Mouse (Mus musculus): ENCODE measurements around the gene Megf6.
A peak's percentile ranks its signal among the peaks of the same experiment; 100 is the strongest.

Megf6 gene

DNA sequence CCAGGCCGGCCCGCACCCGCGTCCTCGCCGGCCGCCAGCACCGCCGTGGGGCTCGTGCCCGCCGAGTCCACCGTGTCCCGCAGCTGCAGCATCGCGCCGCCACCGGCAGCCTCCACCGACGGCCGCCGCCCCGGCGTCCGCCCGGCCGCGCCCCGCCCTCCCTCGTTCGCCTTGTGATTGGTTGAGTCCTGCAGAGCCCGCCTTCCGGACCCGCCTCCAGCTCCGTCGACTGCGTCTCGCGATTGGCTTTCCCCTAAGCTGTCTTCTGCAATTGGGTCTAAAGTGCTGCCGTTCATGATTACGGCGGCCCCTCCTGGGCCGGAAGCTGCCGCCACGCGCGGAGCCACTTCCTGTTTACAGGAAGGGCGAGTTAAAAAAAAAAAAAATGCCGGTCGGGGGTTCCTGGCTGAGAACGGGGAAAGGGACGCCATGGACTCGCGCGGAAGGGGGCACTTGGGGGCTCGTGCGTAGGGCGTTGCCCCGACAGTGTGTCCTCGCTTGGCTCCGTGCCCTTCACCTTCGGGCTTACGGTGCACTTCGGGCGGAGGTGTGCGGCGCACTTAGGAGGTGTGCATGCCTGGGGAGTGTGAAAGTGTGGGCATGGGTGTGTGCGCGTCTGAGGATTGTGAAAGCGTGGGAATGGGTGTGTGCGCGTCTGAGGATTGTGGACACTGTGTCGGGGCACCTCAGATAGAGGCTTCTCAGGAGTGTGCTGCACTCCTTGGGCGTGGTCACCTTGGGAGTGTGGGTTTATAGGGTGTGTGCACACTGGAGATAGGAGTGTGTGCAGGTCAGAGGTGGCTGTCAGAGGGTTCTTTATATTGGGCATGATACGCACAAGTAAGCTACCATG, 9.8 kb upstream of the Megf6 start, which contains the start of gene Tprgl:
Gene Tprgl, minus strand, starts transcription at position 129 of the 853 bp plus-strand sequence.
- DNase-seq, result peak; percentile 100

DNA sequence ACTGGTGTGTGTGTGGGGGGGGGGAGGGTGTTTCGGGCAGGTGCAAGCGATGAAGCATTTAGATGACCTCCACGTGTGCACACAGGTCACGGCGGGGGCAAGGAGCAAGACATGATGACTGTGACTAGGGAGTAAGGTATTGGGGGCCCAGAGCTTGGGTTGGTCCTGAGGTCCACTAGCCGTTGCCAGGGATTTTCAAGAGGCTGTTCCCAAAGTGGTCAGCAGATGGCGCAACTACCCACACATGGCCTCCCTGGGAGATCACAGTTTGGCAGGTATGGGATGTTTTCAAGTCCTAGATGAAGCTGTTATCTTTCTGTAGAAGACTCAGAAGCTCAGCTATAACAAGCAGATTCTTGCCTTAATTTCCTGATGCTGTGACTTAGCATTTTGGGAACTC, 7.2 kb upstream of the Megf6 start:
- DNase-seq, result peak; percentile 95

DNA sequence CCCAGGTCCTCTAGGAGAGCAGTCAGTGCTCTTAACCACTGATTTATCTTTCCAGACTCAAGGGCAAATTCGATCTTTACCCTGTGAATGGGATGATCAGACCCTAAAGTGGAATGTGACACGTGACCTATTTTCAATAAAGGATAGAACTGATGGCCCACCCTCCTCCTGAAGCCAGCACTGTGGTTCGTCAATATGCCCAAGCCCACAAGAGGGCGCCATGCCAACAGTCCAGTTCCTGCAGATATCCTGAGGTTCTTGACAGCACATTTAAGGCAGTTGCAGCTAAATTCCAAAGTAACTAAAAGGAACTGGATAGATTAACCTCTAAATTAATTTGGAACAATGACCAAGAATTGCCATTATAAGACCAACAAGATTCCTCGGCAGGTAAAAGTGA, 3.5 kb upstream of the Megf6 start:
- DNase-seq, result no peak

DNA sequence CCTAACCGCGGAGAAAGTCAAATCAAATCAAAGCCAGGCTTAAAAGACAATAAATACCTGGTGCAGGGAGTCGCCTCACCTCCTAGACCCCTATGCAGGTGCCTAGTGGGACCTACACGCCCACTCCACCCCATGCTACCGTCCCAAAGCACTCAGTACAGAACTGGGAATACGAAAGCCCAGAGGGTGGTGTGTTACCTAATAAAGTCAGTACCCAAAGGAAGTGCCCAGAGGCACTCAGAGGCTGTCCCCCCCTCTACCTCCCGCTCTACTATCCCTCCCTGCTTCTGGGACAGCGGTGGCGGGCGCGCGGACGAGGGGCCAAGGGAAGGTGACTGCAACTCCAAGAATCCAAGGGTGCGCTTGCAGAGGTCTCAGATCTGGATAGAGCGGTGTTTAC, 509 bp upstream of the Megf6 start:
- DNase-seq, result no peak

DNA sequence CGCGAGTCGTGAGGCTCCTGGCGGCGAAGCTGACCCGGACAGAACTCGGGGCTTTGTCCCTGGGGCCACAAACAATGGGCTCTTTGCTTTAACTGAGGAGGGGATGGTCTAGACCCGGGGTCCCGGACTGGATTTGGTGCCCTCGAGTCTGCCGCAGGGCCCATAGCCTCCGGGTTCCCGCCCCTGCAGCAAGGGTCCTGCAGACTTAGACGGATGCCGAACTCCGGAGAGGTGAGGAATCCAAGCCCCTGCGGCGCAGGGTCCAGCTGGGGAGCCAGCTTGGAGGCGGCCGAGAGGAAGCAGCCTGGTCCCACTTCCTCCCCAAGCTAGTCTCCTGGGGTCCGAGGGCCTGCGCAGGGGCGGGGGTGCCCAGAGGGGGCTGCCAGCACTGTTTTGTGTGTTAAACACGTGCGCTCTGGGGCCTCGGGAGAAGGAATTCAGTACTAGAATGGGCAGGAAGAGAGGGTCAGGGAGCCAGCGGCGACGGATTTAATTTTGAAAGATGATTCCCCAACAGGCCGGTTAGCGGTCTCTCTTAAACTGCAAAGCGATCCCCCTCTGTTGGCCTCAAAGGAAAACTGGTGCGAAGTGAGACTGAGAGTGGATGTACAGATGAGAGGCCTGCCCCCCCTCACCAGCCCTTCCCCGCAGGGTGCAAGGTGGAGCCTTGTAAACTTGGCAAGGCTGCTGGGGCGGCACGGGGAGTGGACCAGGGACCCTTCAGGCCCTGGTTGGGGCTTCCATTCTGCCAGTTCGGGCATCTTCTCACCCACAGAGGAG, 811 bp downstream of the Megf6 start:
- peak; percentile 95 for DNase-seq

- no peak for DNase-seq
Observed at GRCm38 (mm10) chr4:154171931-154172604, 1.5 kb downstream of the Megf6 start.

- peak; percentile 95 for DNase-seq
Observed at GRCm38 (mm10) chr4:154177257-154177656, 6.7 kb downstream of the Megf6 start.

DNA sequence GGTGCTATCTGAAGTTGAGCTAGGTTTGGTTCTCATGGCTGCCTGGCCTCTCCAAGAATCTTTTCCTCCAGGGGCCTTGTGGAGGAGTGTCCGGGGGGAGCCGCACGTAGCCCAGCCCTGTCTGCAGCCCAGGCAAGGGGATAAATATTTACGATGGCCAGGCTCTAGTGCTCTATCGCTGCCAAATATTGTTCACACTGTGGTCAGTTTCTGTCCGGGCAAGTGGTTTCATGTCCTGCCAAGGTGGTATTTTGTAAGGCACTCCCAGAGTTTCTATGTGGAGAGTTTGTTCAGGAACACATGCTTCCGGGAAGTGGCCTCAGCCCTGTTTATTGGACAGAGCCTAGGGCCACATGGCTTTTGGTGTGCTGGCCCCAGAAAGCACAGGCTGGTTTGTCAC, 10.5 kb downstream of the Megf6 start:
- DNase-seq, result peak; percentile 96

DNA sequence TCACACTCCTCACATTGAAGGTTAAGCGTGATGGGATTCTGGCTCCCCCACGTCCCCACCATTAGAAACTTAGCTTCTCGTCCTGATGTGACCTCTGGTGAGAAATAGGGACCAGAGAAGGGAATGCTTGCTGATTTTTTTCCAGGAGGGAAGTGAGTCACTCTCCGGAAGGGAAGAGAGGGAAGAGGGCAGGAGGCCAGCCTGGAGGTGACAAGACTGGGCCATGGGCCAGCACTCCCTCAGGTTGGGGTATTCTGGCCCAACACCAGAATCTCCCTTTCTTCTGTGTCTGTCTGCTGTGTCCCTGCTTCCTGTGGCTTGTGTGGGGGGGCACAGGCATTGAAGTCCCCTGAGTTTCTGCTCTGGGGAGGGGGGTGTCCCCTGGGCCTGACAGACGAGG, 13.0 kb downstream of the Megf6 start:
- peak; percentile 94 for DNase-seq

GRCm38 (mm10) chr4:154185001-154185400, 14.5 kb downstream of the Megf6 start:
- DNase-seq, result no peak

- peak; percentile 97 for DNase-seq
Observed at GRCm38 (mm10) chr4:154186002-154186537, 15.5 kb downstream of the Megf6 start.

DNA sequence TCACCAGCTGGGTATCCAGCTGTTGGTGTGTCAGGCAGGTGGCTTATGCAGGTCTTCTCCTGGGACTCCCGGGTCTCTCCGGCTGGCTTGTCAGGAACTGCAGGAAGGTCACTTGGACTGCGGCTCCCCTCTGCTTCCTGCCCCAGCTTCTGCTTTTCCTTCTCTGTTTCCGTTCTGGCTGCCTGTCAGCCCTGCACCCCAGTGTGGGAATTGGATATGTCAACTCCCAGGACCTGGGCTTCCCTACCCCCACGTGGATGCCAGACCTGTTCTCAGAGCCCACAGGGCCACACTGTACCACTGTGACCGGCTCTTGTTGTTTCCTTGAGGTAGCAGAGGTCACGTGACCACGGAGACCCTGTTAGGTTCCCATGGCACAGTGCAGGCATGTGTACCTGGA, 18.4 kb downstream of the Megf6 start:
- DNase-seq, result peak; percentile 96

DNA sequence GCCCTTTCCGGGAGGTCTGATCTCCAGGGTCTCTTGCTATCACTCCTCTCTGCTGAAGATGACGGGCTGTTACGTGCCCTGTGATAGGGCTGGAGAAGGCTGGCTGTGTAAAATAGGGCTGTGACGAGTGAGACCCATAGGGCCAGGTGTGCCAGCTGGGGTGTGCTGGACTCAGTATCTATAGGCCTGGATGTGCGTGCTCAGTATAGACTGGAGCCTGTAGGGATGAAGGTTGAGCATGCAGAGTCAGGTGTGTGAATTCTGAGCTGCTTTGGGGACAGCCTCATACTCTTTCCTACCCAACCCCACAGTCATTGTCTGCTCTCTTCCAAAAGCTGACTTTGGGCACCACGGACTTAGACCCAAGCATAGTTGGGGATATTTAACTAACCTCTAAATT, 27.4 kb downstream of the Megf6 start:
- no peak for DNase-seq

DNA sequence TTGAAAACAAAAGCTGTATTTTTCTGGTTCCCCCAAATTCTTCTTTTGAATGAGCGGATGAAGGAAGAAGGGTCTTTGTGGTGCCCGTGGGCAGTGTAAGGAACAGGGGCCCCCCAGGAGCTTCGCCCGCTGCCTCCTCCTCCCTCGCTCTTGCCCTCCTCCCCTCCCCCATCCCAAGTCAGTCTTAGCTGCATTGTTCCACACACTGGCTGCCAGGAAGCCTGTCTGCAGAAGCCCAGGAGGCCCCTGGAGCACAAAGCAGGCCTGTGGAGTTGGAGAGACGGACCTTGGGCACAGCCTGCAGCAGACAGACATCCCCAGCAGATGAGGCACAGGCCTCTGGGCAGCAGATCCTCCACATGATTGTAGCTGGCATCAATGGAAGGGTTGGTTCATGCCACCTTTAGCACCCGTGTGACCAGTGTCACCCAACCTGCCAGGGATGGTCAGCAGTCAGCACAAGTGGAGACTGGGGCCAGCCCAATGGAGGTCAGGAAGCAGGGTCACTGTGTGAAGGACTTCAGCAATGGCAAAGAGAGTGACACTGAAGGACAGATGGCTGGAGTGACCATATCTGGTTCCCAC, 27.9 kb downstream of the Megf6 start:
- DNase-seq, result no peak

DNA sequence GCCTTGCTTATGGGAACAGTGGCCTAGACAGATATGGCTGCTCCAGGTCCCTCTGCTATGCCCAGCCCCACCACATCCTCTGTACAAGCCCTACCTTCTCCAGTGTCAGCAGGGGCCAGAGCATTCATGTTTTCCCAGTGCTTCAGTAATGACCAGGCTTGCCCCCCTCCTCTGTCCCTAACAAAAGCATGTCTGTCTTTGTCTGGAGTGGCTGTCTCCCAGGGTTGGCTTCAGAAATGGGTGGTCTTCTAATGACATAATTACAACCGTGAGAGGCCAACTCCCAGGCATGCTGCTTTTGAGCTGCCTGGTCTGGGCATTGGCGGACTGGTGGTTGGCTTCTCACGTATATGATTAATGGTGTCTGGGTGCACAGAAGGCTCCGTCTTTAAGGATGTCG, 31.0 kb downstream of the Megf6 start:
- no peak for DNase-seq

DNA sequence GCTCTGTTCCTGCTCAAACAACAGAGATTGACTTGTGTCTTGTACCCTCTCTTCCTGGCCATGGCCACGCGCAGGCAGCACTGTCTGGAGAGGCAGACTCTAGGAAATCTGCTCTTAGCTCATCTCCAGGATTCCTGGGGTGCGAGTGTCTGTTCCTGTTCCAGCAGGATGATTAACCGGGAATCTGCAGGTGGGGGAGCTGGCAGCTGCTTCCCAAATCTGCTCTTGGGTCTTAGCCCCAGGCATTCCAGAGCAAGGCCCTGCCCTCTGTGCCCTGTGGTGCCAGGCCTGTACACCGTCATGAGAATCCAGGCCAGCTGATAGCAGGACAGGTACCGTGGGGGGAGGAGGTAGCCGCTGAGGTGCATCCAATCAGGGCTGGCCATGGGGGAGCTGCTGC, 34.0 kb downstream of the Megf6 start:
- DNase-seq, result peak; percentile 90

DNA sequence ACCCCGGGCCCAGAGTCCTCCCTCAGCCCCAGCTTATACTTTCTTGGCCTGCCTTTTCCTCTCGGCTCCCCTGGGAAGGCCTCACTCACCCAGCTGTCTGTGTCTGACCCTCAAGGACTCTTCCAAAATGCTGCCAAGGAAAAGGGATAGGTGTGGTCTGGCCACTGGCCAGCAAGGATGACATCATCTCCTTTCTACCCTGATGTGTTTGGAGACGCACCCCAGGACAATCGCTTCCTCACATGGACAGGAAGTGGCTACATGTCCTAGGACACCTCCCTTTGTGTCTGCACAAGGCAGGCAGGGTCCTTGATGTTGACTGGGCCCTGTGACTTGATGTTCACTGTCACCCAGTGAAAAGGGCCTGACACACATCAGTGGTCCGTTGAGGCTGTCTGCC, 34.9 kb downstream of the Megf6 start:
- DNase-seq, result peak; percentile 99

DNA sequence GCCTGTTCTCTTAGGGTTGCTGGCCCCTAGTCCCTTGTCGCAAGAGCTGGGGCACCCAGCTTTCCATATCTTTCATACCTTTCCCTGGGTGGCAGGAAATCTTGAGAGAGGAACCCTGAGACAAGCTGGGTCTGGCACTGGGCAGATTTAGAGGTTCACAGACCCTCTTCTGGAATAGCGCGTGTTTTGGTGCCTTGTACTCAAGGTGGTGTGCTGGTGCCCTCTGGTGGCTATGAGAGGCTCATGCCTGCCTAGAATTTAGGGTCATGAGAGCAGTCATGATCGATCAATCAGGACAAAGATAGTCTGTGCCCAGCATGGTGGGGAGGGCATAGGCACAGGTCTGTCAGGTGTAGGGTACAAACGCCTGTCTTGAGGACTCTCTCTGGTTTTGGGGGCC, 36.7 kb downstream of the Megf6 start:
- no peak for DNase-seq

- DNase-seq, result peak; percentile 95
Observed at GRCm38 (mm10) chr4:154209054-154209453, 38.5 kb downstream of the Megf6 start.

- no peak for DNase-seq
Observed at GRCm38 (mm10) chr4:154209825-154210224, 39.3 kb downstream of the Megf6 start.

GRCm38 (mm10) chr4:154211459-154211858, 40.9 kb downstream of the Megf6 start:
- DNase-seq, result no peak

GRCm38 (mm10) chr4:154213586-154213985, 43.1 kb downstream of the Megf6 start:
- DNase-seq, result peak; percentile 97

DNA sequence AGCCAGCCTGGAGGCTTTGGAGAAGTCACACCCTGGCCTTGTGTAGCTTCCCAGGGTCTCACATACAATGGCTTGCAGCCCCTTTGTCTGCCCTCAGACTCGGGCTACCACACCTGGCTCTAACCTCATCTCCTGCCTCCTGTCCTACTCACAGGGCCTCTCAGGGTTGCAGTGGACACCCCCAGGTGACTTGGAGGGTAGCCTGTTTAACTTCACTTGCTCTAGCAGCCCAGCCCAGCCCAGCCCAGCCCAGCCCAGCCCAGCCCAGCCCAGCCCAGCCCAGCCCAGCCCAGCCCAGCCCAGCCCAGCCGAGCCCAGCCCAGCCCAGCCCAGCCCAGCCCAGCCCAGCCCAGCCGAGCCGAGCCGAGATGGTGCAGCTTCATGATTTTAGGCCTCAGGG, 43.5 kb downstream of the Megf6 start:
- no peak for DNase-seq

Data from heart, adult 11 months (tissue).